Mouse (Mus musculus): ENCODE results near the gene Slc5a10.
"Not testable (repeated sequence)": the region's sequence is repeated elsewhere in the genome, so short reads cannot be mapped to it uniquely, and the experiment has no call there.

The Slc5a10 gene

DNA sequence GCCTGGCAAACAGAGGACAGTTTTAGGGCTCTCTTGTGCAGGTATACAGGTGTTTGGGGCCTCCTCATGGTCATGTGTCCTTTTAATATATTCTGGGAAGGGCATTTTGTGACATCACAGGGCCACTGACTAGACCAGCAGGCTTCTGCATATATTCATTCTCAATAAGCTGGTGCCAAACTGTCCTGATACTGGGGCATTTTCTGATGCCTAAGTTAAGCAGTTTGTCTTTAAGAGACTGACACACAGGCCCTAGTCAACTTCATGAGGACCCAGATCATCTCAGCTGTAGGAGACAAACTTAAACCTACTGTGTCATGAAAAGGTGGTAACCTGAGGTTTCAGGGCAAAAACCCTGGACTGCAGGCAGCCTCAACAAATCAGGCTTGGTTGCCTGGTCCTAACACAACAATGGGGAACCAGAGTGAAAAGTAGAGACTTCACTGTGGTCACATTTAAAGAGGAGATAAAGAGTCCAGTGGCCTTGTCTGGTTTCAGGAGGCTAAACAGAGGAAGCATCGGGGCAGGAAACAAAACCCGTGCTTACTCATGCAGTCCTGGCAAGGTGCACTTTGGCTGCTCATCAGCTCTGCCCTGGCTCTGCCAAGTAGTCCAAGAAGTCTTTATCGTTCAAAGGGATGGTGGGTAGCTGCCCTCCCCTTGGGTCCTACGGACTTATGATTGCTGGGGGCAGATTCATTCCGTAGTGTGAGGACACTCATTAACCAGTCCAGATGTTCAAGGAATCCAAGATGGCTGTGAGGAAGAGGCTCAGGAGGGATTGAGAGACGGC is 72.5 kb downstream of the Slc5a10 start:
- no peak for DNase-seq (ENCODE audit: low spot score in 2 of 2)

DNA sequence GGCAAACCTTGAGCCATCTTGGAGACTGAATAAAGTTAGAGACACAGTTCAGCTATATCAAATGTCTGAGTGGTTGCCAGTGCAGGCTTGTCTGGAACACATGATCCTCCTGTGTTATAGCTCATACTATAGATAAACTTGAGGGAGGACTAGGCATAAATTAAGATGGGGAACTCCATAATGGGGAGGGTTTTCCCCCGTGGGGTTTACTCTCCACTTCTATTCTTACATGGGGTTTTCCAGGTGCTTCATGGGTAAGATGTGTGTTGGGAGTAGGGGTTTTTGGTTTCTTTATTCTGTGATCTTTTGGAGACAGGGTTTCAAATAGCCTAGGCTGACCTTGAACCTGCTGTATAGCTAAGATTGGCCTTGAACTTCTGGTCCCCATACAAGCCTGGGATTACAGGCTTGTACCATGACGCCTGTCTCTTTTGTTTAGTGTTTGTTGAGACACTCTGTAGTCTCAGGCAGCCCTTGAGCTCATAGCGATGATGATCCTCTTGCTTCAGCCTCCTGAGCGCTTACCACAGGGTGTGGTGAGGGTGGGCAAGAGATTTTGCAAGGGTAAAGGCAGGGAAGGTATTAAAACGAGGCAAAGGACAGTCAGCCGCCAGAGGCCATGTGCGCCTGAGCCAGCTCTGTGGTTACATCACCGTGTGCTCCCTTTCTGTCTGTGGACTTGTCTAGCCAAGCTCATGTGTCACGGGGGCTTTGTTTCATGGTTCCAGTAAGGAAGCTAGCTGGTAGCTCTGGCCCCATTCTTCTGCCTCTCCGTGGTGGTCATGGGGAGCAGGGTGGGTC is 73.3 kb downstream of the Slc5a10 start:
- no peak for DNase-seq (ENCODE audit: low spot score in 2 of 2)

DNA sequence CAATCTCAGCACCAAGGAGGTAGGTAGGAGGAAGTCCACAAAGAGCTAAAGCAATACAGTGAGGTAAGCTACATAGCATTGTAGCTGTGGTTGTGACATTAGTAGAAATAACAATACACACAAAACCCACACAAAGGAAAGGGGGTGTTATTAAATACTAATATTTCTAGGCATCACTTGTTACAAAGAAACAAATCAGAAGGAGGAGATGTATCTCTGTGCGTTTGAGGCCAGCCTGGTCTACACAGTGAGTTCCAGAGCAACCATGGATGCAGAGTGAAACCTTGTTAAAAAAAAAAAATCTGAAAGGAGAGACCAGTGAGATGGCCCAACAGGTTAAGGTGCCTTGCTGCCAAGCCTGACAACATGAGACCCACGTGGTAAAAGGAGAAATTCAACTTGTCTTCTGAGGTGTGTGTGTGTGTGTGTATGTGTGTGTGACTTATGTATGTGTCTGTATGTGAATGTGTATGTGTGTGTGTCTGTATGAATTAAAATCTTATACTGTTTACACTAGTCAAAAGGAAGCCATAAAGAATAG is 74.1 kb downstream of the Slc5a10 start:
- no peak for DNase-seq (ENCODE audit: low spot score in 2 of 2)

DNA sequence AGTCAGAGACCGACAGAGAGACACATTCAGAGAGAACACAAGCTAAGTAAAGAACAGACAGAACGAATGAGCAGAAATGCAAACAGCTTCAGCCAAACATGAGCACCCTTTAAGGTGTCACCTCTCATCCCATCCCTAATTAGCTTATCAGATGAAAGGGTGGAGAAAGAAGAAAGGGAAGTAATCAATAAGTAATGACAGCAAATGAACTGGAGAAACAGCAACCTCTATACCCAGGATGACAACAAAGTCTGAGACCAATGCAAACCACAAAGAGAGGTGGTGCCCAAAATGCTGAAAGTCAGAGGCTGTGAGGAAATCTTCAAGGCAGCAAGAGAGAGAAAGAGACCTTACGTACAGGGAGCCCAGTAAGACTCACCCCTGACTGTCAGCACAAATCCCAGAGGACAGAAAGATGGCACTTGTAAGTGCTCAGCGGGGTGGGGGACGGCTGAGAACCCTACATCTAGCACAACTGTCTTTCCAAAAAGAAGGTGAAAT is 75.2 kb downstream of the Slc5a10 start:
- DNase-seq (ENCODE audit: low spot score in 2 of 2) = no peak

DNA sequence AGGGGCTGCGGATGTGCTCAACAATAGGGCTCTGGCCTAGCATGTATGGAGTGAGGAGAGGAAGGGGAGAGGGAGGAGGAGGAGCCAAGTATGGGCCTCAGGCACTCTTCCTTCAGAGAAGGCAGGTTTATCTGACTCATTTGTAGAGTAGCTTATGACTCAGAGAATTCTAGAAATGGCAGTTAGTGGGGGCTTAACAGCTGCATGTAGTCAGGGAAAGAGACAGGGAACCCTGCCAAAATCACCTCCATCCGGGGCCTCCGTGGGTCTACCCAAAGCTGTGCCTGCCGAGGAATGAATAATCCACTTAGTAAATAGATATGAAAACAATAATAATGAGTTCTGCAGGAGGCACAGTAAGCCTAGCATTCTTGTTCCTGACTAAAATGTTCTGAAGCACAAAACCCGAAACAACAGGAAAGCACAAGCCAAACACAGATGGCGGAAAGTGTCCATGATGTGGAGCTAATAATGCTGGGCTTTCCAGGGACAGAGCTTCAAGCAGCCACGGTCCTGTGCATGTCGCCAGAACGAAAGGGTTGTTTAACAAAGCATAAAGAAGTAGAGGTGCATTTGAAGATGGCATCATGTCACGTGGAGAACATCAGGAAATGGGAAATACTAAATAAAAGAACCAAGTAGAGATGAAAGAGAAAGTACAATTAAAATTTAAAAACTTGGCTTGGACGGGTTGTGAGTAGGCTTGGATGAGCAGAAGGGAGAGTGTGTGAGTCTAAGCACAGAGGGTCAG is 75.9 kb downstream of the Slc5a10 start:
- no peak for DNase-seq (ENCODE audit: low spot score in 2 of 2)

DNA sequence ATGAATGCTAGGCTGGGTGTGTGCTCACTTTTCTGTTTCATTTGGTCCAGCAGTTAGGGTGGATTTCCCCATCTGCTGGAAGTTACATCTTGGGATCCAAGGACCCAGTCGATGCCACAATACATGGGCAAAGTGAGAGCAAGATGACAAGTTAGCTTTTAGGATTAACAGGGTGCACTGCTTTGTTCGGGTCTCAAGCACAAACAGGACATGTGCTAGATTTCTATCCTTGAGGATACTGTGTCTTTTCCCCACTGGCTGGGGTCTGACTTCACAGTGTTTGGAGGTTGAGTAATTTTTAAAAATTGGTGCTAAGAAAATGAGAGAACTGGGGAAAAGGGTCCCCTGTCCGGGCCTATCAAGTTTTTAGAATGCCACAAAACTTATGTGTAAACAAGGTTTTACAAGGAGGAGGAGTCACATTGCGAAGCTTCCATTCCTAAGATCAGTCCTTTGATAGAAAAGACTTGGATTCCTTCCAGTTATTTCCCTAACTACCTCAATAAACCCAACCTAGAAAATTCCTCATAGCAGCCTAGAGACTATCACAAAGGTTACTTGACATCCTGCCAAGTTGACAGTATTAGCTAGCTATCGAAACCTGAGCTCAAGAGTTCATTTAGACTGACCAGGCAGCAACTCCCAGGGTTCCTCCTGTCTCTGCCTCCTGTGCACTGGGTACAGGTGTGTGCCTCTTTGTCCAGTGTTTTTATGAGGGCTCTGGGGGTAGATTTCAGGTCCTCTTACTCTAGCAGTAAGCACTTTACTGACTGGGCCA is 77.3 kb downstream of the Slc5a10 start:
- no peak for DNase-seq (ENCODE audit: low spot score in 2 of 2)

DNA sequence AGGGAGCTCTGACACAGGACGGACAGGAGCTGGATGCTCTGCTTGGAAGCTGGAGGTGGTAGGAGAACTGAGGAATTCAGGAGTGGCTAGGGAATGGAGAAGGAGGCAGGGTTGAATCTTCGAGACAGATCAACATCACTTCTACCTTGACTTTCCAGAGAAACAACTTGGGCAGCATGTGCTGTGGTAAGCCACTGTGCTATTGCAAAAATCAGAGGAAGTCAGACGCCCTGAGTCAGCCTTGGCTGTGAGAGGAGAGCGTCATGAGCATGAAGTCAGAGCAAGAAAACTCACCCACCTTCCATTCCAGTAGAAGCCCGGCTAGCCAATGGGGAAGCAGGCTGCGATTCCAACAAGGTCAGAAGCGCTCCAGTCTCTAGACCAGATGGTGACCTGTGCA is 78.5 kb downstream of the Slc5a10 start:
- DNase-seq (ENCODE audit: low spot score in 2 of 2) = no peak

DNA sequence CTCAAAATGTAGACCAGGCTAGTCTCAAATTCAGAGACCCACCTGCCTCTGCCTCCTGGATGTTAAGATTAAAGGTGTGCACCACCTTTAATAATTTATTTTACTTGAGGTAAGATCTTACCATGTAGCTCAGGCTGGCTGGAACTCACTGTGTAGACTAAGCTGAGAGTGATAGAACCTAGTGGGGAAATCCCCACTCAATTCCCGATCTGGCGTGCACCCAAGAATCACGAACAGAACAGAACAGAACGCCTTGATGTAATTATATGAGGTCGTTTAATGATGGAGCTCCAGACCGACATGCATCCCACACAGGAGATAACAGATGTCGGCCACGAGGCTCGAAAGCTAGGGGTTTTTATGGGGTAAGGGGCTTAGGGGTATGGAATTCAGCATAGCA is 80.0 kb downstream of the Slc5a10 start:
- DNase-seq (ENCODE audit: low spot score in 2 of 2) = not testable (repeated sequence)

DNA sequence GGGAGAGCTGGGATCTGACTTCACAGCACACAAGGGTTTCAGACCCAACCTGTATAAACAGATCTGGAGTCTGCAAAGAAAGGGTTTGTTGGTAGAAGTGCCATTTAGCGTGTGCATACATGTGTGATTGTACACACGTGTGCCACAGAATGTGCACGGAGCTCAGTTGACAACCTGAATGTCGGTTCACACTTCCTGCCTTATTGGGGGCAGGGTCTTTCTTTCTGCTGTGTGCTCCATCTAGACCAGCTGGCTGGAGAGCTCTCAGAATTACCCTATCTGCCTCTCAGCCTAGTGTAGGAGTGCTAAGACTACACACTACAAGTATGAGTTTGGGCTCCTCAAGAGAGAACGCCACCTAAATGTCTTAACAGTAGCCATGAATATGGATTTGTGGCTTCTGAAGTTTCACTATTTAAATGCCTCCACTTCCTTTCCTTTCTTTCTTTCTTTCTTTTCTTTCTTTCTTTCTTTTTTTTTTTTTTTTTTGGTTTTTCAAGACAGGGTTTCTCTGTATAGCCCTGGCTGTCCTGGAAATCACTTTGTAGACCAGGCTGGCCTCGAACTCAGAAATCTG is 80.9 kb downstream of the Slc5a10 start:
- no peak for DNase-seq (ENCODE audit: low spot score in 2 of 2)

DNA sequence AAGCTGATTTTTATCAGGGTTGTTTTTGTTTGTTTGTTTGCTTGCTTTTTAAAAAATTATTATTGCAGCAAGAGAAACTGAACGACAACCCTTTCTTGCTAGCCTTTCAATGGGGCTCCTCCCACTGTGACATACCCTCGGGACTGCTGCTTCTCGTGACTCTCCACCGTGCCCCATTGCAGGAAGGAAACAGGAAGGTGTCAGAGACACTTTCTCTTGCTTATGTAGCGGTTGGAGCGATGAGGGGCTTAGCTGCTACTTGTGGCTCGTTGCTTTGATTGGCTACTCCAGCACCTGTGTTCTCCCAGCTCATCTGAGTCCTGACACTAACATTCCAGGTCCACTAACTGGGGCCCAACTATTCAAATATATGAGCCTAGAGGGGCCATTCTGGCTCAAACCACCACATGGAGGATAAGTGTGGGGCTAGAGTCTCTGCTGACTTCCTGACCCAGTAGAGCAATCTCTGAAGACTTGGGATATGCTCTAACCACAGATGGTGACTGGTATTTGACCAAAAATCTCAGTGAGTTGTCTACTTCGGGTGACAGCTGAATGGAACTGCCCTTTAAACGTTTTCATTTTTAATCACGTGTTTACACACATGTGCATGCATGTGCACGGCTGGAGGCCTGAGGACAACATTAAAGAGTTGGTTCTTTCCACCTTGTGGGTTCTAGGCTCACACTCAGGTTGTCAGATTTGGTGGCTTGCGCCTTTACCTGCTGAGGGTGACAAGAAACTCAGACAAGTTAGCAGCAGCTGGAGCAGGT is 81.7 kb downstream of the Slc5a10 start:
- DNase-seq (ENCODE audit: low spot score in 2 of 2) = no peak

DNA sequence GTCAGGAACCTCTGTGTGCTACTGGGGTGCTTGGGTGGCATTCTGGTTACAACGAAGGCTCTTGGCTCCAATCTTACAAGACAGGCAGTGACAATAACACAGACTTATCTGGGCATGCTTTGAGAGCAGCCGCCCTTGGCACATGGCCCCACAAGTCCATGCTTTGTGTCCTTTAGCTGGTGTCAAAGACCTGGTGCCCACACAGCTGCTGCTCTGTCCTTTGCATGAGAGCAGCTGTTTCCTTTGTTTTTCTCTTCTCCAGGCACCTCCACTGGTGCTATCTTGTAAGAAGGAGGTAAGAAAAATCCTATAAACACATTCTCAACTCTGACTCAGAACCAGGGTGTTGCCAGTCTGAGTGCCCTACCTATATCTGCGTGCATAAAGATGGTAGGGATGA is 82.8 kb downstream of the Slc5a10 start:
- no peak for DNase-seq (ENCODE audit: low spot score in 2 of 2)

DNA sequence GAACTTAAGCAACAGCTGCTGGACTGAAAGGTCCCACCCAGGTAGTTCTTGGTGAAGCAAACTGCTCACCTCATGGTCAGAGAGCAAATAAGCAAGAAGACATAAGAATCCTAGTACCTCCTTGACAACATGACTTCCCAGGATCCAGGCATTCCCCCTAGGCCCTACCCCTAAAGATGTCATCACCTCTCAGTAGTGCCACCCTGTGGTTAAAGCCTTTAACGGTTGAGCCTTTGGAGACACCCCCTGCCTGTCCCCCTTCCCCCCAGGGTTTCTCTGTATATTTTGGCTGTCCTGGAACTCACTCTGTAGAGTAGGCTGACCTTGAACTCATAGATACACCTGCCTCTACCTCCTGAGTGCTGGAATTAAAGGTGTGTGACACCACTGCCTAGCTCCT is 83.2 kb downstream of the Slc5a10 start:
- DNase-seq (ENCODE audit: low spot score in 2 of 2) = no peak

DNA sequence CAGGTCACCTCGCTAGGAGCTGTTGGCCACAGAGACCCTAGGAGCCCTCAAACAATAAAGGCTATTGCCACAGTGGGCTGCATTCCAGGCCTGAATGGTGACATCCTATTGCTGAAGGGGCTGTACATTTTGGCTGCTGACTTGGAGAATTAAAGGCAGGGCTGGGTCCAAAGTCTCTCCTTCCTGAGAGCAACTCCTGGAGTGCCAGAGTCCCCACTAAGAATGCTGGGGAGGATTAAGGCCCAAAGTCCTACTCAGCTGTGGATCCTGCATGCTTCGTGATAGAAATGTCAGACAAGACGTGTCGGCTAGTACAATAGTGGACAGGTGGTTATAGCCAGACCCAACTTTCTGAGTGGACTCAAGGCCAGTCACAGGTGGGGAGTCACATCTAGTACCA is 84.3 kb downstream of the Slc5a10 start:
- not testable (repeated sequence) for DNase-seq (ENCODE audit: low spot score in 2 of 2)

DNA sequence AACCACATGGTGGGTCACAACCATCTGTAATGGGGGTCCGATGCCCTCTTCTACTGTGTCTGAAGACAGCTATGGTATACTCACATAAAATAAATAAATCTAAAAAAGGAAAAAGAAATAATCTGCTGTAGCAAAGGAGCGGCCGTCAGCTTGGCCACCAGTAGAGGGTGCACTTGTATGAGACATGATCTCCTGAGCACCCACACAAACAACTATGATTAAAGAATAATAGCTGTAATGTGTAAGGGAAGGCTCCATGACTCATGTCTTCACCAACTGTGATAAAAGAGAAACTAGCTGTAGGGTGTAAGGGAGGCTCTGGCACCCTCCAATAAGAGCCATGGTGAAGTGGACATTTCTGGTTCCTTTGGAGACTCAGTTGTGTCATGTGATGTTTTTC is 91.0 kb downstream of the Slc5a10 start:
- DNase-seq (ENCODE audit: low spot score in 2 of 2) = no peak

DNA sequence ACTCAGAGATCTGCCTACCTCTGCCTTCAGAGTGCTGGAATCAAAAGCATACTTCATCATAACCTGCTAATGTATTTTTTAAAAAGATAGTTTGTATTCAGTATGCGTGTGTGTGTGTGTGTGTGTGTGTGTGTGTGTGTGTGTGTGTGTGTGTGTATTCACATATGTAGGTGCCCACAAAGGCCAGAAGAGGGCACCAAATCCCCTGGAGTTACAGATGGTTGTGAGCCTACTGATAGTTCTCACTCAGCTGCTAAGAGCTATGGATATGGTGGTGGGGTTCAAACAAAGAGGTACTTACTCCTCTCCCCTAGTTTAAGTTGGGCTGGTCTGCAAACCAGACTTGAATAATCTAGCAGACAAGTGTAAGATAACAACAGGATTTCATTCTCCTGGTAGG is 94.1 kb downstream of the Slc5a10 start:
- no peak for DNase-seq (ENCODE audit: low spot score in 2 of 2)

DNA sequence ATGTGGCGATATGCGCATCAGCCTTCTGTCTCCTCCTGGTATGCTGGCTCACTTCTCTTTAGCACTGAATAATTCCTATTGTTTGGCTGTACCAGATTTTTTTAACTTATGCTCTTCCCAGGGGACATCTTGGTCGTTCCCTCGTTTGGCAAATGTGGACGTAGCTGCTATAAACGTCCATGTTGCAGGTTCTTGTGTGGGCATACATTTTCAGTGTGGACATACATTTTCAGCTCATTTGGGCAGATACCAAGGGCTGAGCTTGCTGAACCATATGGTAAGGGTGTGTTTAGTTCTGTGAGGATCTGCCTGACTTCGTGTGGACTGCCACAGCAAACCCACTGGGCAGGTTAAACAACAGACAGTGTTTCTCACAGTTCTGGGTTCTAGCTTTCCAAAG is 95.5 kb downstream of the Slc5a10 start:
- DNase-seq (ENCODE audit: low spot score in 2 of 2) = no peak

All from urinary bladder, postnatal 4 days (tissue).